Mouse (Mus musculus) hindbrain, postnatal 0 days (tissue): ENCODE measurements at regions not wholly inside any gene's neighbourhood (a gene's known extent, or its start where the extent isn't known, plus 50 kb on each side); places are given as distances from the start of the nearest gene placed in this dataset.

Experiments used
- ATAC-seq: fragments of 200-750 bp; cut with Nextera tagmentation; 2 replicates; pipeline ENCODE4 v1.8.0; 2017; ENCODE audit warnings: mild to moderate bottlenecking, moderate TSS enrichment, moderate library complexity
- DNase-seq: peaks from one replicate; pipeline ENCODE4 v3.0.0-alpha.2; 2015; ENCODE audit warnings: low spot score
- H3K27ac ChIP-seq: fragments of 300-500 bp; sonication (generic); 2 replicates; pipeline ENCODE4 v1.5.1; 2014; ENCODE audit warnings: mild to moderate bottlenecking
- H3K27me3 ChIP-seq: fragments of 300-500 bp; sonication (generic); 2 replicates; pipeline ENCODE4 v1.6.1; 2014; ENCODE audit warnings: low read length, mixed read lengths; ENCODE audit not compliant: insufficient read depth
- H3K36me3 ChIP-seq: fragments of 300-500 bp; sonication (generic); 2 replicates; pipeline ENCODE4 v1.6.1; 2014; ENCODE audit warnings: low read length, mixed read lengths; ENCODE audit not compliant: insufficient read depth
- H3K4me1 ChIP-seq: fragments of 300-500 bp; sonication (generic); 2 replicates; pipeline ENCODE4 v1.6.1; 2014; ENCODE audit warnings: antibody characterized with exemption, low read length, mixed read lengths; ENCODE audit not compliant: insufficient read depth
- H3K4me2 ChIP-seq: fragments of 300-500 bp; sonication (generic); 2 replicates; pipeline ENCODE4 v1.6.1; 2014; ENCODE audit warnings: low read depth, mild to moderate bottlenecking, low read length, moderate library complexity, mixed read lengths
- H3K4me3 ChIP-seq: fragments of 300-500 bp; sonication (generic); 2 replicates; pipeline ENCODE4 v1.5.1; 2014; ENCODE audit warnings: low read length
- H3K9ac ChIP-seq: fragments of 300-500 bp; sonication (generic); replicated peaks from 2 replicates; pipeline ENCODE4 v1.6.1; 2014; ENCODE audit warnings: mild to moderate bottlenecking, low read length, moderate library complexity, mixed read lengths
- H3K9me3 ChIP-seq: fragments of 300-500 bp; sonication (generic); 2 replicates; pipeline ENCODE4 v1.6.1; 2016; ENCODE audit warnings: low read length, mixed read lengths
- CTCF ChIP-seq: IDR thresholded peaks from 2 replicates; pipeline ENCODE4 v1.5.1; 2016; ENCODE audit warnings: antibody characterized with exemption, control low read depth, low read depth
- WGBS: fragments of 180-500 bp; shearing (Covaris S2); extraction: QIAGEN DNeasy Blood & Tissue Kit; methylation state at CpG from one replicate; pipeline ENCODE4 v1.1.7; 2014; 5-methylcytosine and 5-hydroxymethylcytosine counted together

- WGBS = 93% methylated on average over 1 of the region's 1 CpGs
- TF ChIP-seq CTCF = no peak
- no peaks in the 10 kb centered on the region for H3K4me1 ChIP-seq
- no peaks in the 10 kb centered on the region for H3K9me3 ChIP-seq
- no peak overlapping the region for H3K9ac ChIP-seq
- H3K27ac ChIP-seq = no peak overlapping the region
- no peak overlapping the region for H3K4me2 ChIP-seq
- no peak overlapping the region for H3K4me3 ChIP-seq
- H3K27me3 ChIP-seq = no peaks in the 10 kb centered on the region
- no peaks in the 10 kb centered on the region for H3K36me3 ChIP-seq
- DNase-seq (no peak), ATAC-seq (no peak)
Observed at GRCm38 (mm10) chr9:85165632-85166031, 146.9 kb upstream of the Gm11114 start.

GRCm38 (mm10) chr9:85167243-85167642 lies 145.3 kb upstream of the Gm11114 start:
- Histone ChIP-seq H3K4me3 (no peak overlapping the region), H3K27me3 (no peaks in the 10 kb centered on the region), H3K9me3 (no peaks in the 10 kb centered on the region), H3K4me2 (no peak overlapping the region), H3K4me1 (no peaks in the 10 kb centered on the region), H3K27ac (no peak overlapping the region), H3K36me3 (no peaks in the 10 kb centered on the region), H3K9ac (no peak overlapping the region)
- ATAC-seq = no peak
- no peak for DNase-seq
- TF ChIP-seq CTCF = no peak

GRCm38 (mm10) chr9:85174431-85174830 lies 138.1 kb upstream of the Gm11114 start:
- Histone ChIP-seq H3K9ac (no peak overlapping the region), H3K27ac (no peak overlapping the region), H3K27me3 (no peaks in the 10 kb centered on the region), H3K36me3 (no peaks in the 10 kb centered on the region), H3K4me3 (no peak overlapping the region), H3K4me2 (no peak overlapping the region), H3K9me3 (no peaks in the 10 kb centered on the region), H3K4me1 (no peaks in the 10 kb centered on the region)
- TF ChIP-seq CTCF = no peak
- ATAC-seq (peak; percentile 88), DNase-seq (peak; percentile 42)
- 50% methylated on average over 3 of the region's 3 CpGs for WGBS

DNA sequence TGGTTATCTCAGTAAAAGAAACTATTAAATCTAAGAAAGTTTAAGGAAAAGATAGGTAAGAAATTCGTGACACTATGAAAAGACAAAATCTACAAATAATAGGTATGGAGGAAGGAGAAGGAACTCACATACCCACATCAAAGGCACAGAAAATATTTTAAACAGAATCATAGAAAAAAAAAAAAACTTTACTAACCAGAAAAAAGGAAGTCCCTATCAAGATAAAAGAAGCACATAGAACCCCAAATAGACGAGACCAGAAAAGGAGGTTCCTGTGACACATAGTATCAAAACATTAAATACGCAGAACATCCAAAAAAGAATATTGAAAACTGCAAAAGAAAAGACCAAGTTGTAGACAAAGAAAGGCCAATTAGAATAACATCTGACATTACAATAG lies 111.4 kb upstream of the Gm11114 start:
- Histone ChIP-seq H3K4me1 (no peaks in the 10 kb centered on the region), H3K9ac (no peak overlapping the region), H3K36me3 (no peaks in the 10 kb centered on the region), H3K4me3 (no peak overlapping the region), H3K4me2 (no peak overlapping the region), H3K9me3 (no peaks in the 10 kb centered on the region), H3K27me3 (no peaks in the 10 kb centered on the region), H3K27ac (no peak overlapping the region)
- WGBS = 83% methylated on average over 3 of the region's 3 CpGs
- no peak for DNase-seq
- ATAC-seq = no peak
- no peak for TF ChIP-seq CTCF

GRCm38 (mm10) chr9:85224870-85225269 lies 87.7 kb upstream of the Gm11114 start:
- H3K36me3 ChIP-seq = no peaks in the 10 kb centered on the region
- H3K4me3 ChIP-seq = no peak overlapping the region
- TF ChIP-seq CTCF = no peak
- no peak for DNase-seq
- H3K27me3 ChIP-seq = no peaks in the 10 kb centered on the region
- no peak overlapping the region for H3K4me2 ChIP-seq
- no peaks in the 10 kb centered on the region for H3K4me1 ChIP-seq
- no peaks in the 10 kb centered on the region for H3K9me3 ChIP-seq
- no peak overlapping the region for H3K9ac ChIP-seq
- no peak overlapping the region for H3K27ac ChIP-seq
- peak; percentile 59; the same call in 1 of the 2 replicates for ATAC-seq
- WGBS = 49% methylated on average over 3 of the region's 3 CpGs
